Mouse (Mus musculus) left cerebral cortex, adult 2 months (tissue): ENCODE results near the gene Lzts3. TPM values are rescaled to one million over a fixed set of nuclear protein-coding genes. Genes with fewer than 3 reads are reported as not detected.
"Not testable (repeated sequence)": the region's sequence is repeated elsewhere in the genome, so short reads cannot be mapped to it uniquely, and the experiment has no call there.

Experiments
- DNase-seq, 2 experiments: peaks; one replicate each; pipeline ENCODE4 v3.0.0; 2021 to 2022; ENCODE audit warnings: low spot score in 2 of 2, mixed read lengths in 1 of 2; ENCODE audit errors: extremely low spot score in 1 of 2
- H3K27ac ChIP-seq: fragments of 200-600 bp; 2 replicates; pipeline ENCODE4 v1.8.1; 2022
- H3K4me3 ChIP-seq: fragments of 200-600 bp; 2 replicates; pipeline ENCODE4 v1.8.1; 2022
- CTCF ChIP-seq: fragments of 200-600 bp; IDR thresholded peaks from 2 replicates; pipeline ENCODE4 v1.8.1; 2022; ENCODE audit warnings: antibody characterized with exemption, mild to moderate bottlenecking, moderate library complexity
- intact Hi-C: fragments of 180-260 bp; cut with DNase I; formaldehyde crosslinking; loops from one replicate; pipeline ENCODE4 v1.15.1; 2025
- total RNA-seq, 2 experiments: library from RNA; stranded (reverse); gene quantifications; 2 replicates each; pipeline ENCODE4 v1.2.3; 2021

Lzts3 gene
- total RNA-seq, 2 experiments from 2014 or later, result 202 to 214 TPM

DNA sequence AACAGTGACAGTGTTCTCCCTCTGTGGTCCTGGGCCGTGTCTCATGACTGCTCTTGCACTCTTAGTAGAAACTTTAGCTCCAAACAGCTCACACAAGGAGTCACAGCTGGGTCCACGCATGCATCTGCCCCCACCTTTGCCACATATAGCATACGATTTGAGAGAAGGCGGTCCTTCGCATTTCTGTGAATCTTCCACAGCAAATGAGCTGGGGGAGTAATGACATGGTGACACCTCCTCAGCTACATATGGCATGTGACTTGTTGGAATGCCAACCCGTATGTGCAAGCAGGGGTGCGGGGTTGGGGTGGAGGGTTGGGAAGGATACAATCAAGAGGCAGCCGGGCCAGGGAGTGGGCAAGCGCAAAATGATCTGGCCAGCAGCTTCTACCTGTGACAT is 13.9 kb upstream of the Lzts3 start:
- DNase-seq, result peak in 1 of 2 experiments; percentile 66
- intact Hi-C loops, result no loop called here
- peak overlapping the region; percentile 99 for H3K27ac ChIP-seq
- no peak for TF ChIP-seq CTCF
- no peak overlapping the region for H3K4me3 ChIP-seq

DNA sequence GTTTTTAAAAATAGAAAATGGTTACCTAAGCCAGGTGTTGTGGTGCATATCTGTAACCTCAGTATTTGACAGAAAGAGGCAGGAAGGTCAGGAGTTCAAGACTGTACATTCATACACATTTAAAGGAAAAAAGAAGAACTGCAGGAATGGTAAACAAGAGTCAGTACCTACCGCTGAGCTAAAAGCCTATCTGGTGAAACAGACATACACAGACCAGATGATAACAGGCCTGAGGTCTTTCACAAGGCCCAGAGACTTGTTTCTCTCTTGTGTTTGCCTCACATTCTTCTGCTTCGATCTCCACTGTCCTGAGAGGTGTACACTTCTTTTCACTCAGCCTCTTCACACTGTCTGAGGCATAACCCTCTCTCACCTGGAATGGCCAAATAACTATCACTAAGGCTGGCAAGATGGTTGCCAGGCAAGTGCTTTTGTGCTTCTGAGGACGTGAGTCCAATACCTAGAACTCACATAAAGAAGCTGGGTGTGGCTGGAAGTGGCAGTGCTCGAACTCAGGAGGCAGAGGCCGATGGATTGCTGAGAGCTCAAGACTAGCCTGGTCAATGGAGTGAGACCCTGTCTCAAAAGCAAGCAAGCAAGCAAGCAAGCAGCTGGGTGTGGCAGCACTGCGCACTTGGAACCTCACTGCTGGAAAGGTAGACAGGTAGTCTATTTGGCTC is 13.2 kb upstream of the Lzts3 start:
- Histone ChIP-seq H3K27ac (peak overlapping the region; percentile 99), H3K4me3 (no peak overlapping the region)
- DNase-seq, result no peak
- intact Hi-C loops, result no loop called here
- no peak for TF ChIP-seq CTCF

DNA sequence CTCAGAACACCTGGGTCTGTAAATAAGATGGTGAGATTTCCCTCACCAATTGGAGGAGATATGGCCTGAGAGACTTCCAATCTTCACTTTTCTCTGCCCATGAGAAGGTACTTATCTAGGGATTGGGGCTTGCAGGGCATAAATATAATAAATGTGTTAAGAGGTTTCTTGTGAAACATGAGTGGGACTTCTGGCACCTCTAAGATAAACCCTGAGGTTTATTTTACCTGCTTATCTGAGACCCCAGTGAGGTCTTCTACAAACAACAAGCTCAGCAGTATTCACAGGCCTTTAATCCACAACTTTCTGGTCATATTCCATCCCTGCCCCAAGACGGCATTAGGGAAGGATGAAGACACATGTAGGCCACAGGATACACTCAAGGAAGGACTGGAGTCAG is 11.2 kb upstream of the Lzts3 start:
- intact Hi-C loops, result no loop called here
- no peak for TF ChIP-seq CTCF
- peak overlapping the region; percentile 82 for H3K27ac ChIP-seq
- no peak overlapping the region for H3K4me3 ChIP-seq
- no peak for DNase-seq

DNA sequence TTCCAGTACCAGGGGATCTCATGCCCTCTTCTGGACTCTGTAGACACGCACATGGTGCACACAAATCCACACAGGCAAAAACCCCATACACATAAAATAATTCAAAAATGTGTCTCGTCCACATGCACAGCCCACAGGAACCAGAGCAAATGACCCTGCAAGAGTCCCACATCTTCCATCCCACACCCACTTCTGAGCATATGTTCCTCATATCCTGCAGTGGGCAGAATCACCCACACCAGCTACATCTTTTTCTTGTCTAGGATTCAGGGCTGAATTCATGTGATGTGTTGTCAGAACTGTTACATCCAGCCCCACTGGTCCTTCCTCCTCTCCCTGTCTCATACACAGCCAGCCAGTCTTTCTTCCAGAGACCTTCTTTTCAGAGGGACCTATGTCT is 10.7 kb upstream of the Lzts3 start:
- intact Hi-C loops, result no loop called here
- peak in 1 of 2 experiments; percentile 28 for DNase-seq
- H3K27ac ChIP-seq, result peak overlapping the region; percentile 82

DNA sequence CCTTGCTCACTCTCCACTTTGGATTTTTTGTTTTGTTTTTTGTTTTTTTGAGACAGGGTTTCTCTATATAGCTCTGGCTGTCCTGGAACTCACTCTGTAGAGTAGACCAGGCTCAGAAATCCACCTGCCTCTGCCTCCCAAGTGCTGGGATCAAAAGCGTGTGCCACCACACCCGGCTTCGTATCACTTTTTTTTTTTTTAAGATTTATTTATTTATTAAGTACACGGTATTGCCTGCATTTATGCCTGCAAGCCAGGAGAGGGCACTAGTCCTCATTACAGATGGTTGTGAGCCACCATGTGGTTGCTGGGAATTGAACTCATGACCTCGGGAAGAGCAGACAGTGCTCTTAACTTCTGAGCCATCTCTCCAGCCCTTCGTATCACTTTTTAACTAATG is 6.4 kb upstream of the Lzts3 start:
- DNase-seq, H3K27ac ChIP-seq, H3K4me3 ChIP-seq, intact Hi-C loops: not testable (repeated sequence)

More for the DNA sequence above, 10.7 kb upstream of the Lzts3 start:
- no peak; the same call in 1 of the 2 replicates for TF ChIP-seq CTCF
- no peak overlapping the region for H3K4me3 ChIP-seq

DNA sequence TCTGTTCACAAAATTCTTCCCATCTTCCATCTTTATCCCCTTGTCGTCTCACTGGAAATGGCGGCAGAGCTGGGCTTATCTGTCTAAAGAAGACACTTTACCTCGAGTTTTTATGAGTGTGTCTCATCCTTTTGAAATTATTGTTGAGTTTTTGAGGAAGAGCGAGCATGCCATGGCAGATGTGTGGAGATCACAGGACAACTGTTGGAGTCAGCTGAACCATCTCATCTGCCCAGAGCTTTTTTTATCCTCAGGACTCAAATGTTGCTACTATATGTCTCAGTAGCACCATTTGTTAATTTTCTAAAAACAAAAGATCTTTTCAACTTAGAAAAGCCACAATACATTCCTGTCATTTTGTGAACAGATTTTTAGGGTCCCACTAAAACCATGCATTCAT is 2.6 kb upstream of the Lzts3 start:
- DNase-seq, result no peak
- TF ChIP-seq CTCF, result no peak
- Histone ChIP-seq H3K4me3 (no peak overlapping the region), H3K27ac (no peak overlapping the region)
- intact Hi-C loops, result no loop called here

DNA sequence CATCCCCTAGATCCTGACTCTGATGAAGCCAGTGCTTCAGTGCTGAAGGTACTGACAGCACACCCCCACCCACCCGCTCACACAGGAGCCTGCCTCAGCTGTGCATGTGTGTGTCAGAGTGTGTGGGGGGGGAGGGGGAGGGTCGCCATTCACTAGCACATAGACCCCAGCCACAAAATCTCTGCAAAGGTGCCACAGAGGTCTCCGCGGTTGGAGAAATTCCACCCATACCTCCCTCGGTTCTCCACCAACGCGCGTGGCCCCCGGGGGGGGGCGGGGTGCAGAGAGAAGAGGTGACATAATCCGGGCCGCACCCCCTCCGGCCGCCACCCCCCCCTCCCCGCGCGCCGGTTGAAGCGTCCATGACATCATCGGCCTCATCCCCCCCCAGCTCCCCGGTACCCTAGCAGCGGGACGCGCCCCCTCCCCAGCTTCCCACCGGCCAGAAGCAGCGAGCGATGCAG is 374 bp downstream of the Lzts3 start:
- TF ChIP-seq CTCF, result no peak
- H3K27ac ChIP-seq, result peak overlapping the region; percentile 96
- no peak for DNase-seq
- H3K4me3 ChIP-seq, result peak overlapping the region; percentile 68
- intact Hi-C loops, result loop anchor here (1.0 kb wide), 1 partner anchor 22 kb away; the partner anchor contains the start of gene Ddrgk1

DNA sequence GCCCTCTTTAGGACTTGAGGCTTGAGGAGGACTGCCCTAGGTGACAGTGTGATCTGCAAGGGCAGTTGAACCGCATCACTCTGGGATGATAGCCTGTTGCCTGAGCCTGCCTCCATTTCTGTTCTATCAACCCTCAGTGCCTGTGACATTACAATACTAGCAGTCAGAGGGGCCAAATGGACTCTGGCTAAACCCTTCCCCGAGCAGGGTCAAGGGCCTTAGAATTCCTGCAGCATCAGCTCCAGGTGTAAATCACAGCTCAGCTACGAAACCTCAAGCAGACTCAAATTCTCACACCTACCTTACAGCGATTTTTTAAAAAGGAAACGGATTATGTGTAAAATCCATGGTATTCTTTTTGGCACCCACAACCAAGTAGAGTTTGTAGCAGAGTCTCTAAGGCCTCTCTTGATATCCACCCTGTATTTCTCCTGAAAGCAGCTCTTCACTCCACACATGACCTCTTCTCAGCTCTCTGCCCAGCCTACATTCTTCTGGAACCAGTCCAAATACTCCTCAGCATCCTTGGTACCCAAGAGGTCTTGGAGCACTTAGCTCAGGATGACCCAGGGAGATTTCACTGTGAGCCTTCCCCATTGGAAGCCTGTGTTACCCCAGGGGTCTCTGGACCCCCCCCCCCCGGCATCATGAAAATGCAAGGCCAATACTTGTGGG is 1.1 kb downstream of the Lzts3 start:
- no peak for DNase-seq
- no peak for TF ChIP-seq CTCF
- Histone ChIP-seq H3K27ac (peak overlapping the region; percentile 96), H3K4me3 (peak overlapping the region; percentile 68)
- intact Hi-C loops, result loop anchor here (1.0 kb wide), 1 partner anchor 23 kb away; the partner anchor contains the start of gene Ddrgk1

DNA sequence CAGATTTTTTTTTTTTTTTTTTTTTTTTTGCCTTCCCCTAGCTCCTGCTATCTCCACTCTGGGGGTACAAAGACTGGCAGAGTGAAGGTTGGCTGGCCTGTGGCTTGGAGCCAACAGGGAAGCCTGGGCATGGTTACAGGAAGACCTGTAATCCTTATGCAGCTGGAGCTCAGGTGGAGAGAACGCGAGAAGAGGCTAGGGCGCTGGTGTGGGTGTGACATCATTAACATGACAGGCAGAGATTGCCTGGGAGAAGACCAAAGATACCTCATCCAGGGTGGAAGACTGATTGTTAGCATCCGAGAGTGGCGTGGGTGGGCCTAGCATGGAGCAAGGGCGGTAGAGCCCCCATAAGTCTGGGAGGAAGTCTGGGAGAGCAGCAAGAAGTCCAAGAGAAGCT is 3.3 kb downstream of the Lzts3 start:
- intact Hi-C loops, result no loop called here
- Histone ChIP-seq H3K27ac (peak overlapping the region; percentile 53), H3K4me3 (peak overlapping the region; percentile 7; the same call in 1 of the 2 replicates)
- DNase-seq, result no peak
- TF ChIP-seq CTCF, result no peak

DNA sequence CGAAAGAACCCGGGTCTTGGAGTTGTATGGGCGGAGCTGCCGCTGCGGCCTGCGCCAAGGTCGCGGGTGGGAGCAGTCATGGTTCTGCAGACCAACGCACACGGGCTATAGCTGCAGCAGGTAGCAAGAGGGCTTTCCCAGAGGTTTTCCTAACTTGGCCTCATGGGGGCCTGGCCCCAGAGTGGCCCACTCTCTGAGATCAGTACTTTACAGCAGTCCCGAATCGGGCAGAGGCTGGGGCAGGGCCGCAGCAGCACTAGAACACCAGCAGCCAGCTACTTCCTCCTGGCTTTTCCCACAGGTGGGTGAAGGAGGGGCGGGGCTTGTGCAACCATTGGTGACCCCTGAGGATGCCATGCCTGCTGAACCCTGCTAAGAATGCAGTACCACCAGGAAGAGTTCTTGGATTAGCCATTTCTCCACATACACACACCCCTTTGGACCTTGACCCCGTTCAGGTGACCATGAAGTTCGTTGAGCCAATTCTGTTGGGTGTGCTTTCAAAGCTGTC is 4.4 kb downstream of the Lzts3 start:
- no peak for TF ChIP-seq CTCF
- intact Hi-C loops, result no loop called here
- Histone ChIP-seq H3K4me3 (no peak overlapping the region; the same call in 1 of the 2 replicates), H3K27ac (peak overlapping the region; percentile 30; the same call in 1 of the 2 replicates)
- DNase-seq, result no peak

DNA sequence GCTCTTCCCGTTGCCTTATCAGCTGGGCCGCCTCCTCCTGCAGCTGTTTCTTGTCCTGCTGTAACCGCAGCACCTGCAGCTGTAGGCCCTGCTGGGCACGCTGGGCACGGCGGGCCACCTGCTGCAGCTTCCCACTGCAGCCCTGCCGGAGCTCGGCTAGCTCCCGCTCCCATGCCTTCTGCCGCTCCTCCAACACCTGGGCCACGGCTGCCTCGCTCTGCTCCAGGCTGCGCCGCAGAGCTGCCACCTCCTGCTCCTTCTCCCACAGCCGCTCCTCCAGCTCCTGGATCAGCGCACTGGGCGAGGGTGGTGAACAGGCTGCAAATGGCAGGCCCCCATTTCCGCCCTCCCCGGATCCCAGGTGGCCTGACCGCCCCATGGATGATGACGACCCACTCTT is 6.8 kb downstream of the Lzts3 start:
- no peak for TF ChIP-seq CTCF
- Histone ChIP-seq H3K4me3 (no peak overlapping the region), H3K27ac (peak overlapping the region; percentile 73)
- intact Hi-C loops, result no loop called here
- peak in 1 of 2 experiments; percentile 41 for DNase-seq

DNA sequence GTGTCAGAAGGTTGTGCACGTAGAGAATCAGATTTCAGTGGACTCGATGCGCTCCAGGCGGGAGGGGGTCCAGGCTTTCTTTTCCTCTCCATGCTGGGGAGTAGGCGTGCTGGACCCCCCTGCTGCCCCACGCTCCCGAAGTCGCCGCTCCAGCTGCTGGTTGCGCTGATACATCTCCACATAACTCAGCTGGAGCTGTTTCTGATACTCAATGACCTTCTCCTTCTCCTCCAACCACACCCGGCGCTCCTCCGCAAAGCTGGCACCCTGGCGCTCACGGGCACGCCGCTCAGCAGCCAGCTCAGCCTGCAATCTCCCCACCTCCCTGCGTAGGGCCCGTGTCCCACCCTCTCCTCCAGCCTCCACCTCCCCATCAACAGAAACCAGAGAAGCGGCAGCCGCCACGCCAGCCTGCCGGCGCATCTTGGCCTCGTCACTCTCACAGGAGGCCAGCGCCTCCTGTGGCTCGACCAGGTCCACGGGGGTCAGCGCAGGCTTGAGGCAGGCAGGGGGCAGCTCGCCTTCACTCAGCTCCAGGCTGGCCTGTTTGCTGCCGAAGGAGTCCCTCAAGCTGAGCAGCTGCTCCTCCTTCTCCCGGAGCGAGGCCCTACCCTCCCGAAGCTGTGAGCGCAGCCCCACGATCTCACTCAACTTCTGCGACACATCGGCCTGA is 7.7 kb downstream of the Lzts3 start:
- no peak for TF ChIP-seq CTCF
- no peak overlapping the region for H3K4me3 ChIP-seq
- H3K27ac ChIP-seq, result peak overlapping the region; percentile 73
- intact Hi-C loops, result no loop called here
- peak in 1 of 2 experiments; percentile 43 for DNase-seq
